Mouse (Mus musculus): ENCODE results near the gene Nmur1. TPM values are rescaled to one million over a fixed set of nuclear protein-coding genes. Genes with fewer than 3 reads are reported as not detected.
A peak's percentile ranks its signal among the peaks of the same experiment; 100 is the strongest.

Nmur1 gene
- total and polyA plus RNA-seq, 2 experiments from 2014 or later = 0.33 TPM; not detected in 1

GRCm38 (mm10) chr1:86348801-86349200 lies 77.2 kb downstream of the Nmur1 start:
- H3K4me3 ChIP-seq (ENCODE audit: low read depth, low read length) = no peak overlapping the region
- peak; percentile 63 for TF ChIP-seq CTCF (IDR thresholded peaks at IDR 0.05)
- H3K9me3 ChIP-seq (ENCODE audit: low read length) = no peaks in the 10 kb centered on the region
- H3K9ac ChIP-seq (replicated peaks; ENCODE audit: low read length, poor library complexity, severe bottlenecking) = no peak overlapping the region
- H3K27ac ChIP-seq (ENCODE audit: low read depth, low read length) = no peak overlapping the region
- peak; percentile 26 for DNase-seq (ENCODE audit: low spot score)
- no peak overlapping the region for H3K4me2 ChIP-seq (ENCODE audit: low read depth, low read length, poor library complexity, severe bottlenecking)
- no peaks in the 10 kb centered on the region for H3K27me3 ChIP-seq (ENCODE audit: insufficient read depth, low read length)
- no peaks in the 10 kb centered on the region for H3K4me1 ChIP-seq (ENCODE audit: insufficient read depth, low read length)
- peaks cover 41% of the 10 kb centered on the region for H3K36me3 ChIP-seq (ENCODE audit: insufficient read depth, low read length)
- no peak for ATAC-seq (ENCODE audit: low FRiP score)
- 76% methylated on average over 4 of the region's 4 CpGs for WGBS

GRCm38 (mm10) chr1:86348083-86348482 lies 77.9 kb downstream of the Nmur1 start:
- no peak overlapping the region for H3K4me3 ChIP-seq (ENCODE audit: low read depth, low read length)
- no peak overlapping the region for H3K4me2 ChIP-seq (ENCODE audit: low read depth, low read length, poor library complexity, severe bottlenecking)
- no peak overlapping the region for H3K9ac ChIP-seq (replicated peaks; ENCODE audit: low read length, poor library complexity, severe bottlenecking)
- H3K9me3 ChIP-seq (ENCODE audit: low read length) = no peaks in the 10 kb centered on the region
- H3K36me3 ChIP-seq (ENCODE audit: insufficient read depth, low read length) = peaks cover 35% of the 10 kb centered on the region
- no peaks in the 10 kb centered on the region for H3K27me3 ChIP-seq (ENCODE audit: insufficient read depth, low read length)
- DNase-seq (ENCODE audit: low spot score) (no peak), ATAC-seq (ENCODE audit: low FRiP score) (no peak)
- no peak for TF ChIP-seq CTCF (IDR thresholded peaks at IDR 0.05)
- no peaks in the 10 kb centered on the region for H3K4me1 ChIP-seq (ENCODE audit: insufficient read depth, low read length)
- H3K27ac ChIP-seq (ENCODE audit: low read depth, low read length) = no peak overlapping the region
- 76% methylated on average over 1 of the region's 1 CpGs for WGBS

- H3K36me3 ChIP-seq (ENCODE audit: insufficient read depth, low read length) = peaks cover 32% of the 10 kb centered on the region
- DNase-seq (ENCODE audit: low spot score) = no peak
- no peak overlapping the region for H3K9ac ChIP-seq (replicated peaks; ENCODE audit: low read length, poor library complexity, severe bottlenecking)
- H3K4me3 ChIP-seq (ENCODE audit: low read depth, low read length) = no peak overlapping the region
- H3K9me3 ChIP-seq (ENCODE audit: low read length) = no peaks in the 10 kb centered on the region
- H3K4me1 ChIP-seq (ENCODE audit: insufficient read depth, low read length) = no peaks in the 10 kb centered on the region
- no peak overlapping the region for H3K27ac ChIP-seq (ENCODE audit: low read depth, low read length)
- ATAC-seq (ENCODE audit: low FRiP score) = no peak
- no peaks in the 10 kb centered on the region for H3K27me3 ChIP-seq (ENCODE audit: insufficient read depth, low read length)
- 60% methylated on average over 1 of the region's 1 CpGs for WGBS
- TF ChIP-seq CTCF (IDR thresholded peaks at IDR 0.05) = no peak
- H3K4me2 ChIP-seq (ENCODE audit: low read depth, low read length, poor library complexity, severe bottlenecking) = no peak overlapping the region
Measured at GRCm38 (mm10) chr1:86347716-86348045, 78.3 kb downstream of the Nmur1 start.

GRCm38 (mm10) chr1:86346851-86347715 lies 78.9 kb downstream of the Nmur1 start:
- H3K4me1 ChIP-seq (ENCODE audit: insufficient read depth, low read length) = no peaks in the 10 kb centered on the region
- H3K27ac ChIP-seq (ENCODE audit: low read depth, low read length) = no peak overlapping the region
- H3K9ac ChIP-seq (replicated peaks; ENCODE audit: low read length, poor library complexity, severe bottlenecking) = no peak overlapping the region
- no peak for ATAC-seq (ENCODE audit: low FRiP score)
- H3K27me3 ChIP-seq (ENCODE audit: insufficient read depth, low read length) = no peaks in the 10 kb centered on the region
- WGBS = 87% methylated on average over 3 of the region's 3 CpGs
- no peaks in the 10 kb centered on the region for H3K9me3 ChIP-seq (ENCODE audit: low read length)
- peak; percentile 52 for TF ChIP-seq CTCF (IDR thresholded peaks at IDR 0.05)
- H3K4me2 ChIP-seq (ENCODE audit: low read depth, low read length, poor library complexity, severe bottlenecking) = no peak overlapping the region
- no peak for DNase-seq (ENCODE audit: low spot score)
- no peak overlapping the region for H3K4me3 ChIP-seq (ENCODE audit: low read depth, low read length)
- peaks cover 32% of the 10 kb centered on the region for H3K36me3 ChIP-seq (ENCODE audit: insufficient read depth, low read length)

- Histone ChIP-seq H3K9me3 (ENCODE audit: low read length) (no peaks in the 10 kb centered on the region), H3K27me3 (ENCODE audit: insufficient read depth, low read length) (no peaks in the 10 kb centered on the region), H3K4me1 (ENCODE audit: insufficient read depth, low read length) (no peaks in the 10 kb centered on the region), H3K9ac (replicated peaks; ENCODE audit: low read length, poor library complexity, severe bottlenecking) (no peak overlapping the region), H3K36me3 (ENCODE audit: insufficient read depth, low read length) (peaks cover 24% of the 10 kb centered on the region), H3K4me2 (ENCODE audit: low read depth, low read length, poor library complexity, severe bottlenecking) (no peak overlapping the region), H3K27ac (ENCODE audit: low read depth, low read length) (no peak overlapping the region), H3K4me3 (ENCODE audit: low read depth, low read length) (no peak overlapping the region)
- 96% methylated on average over 4 of the region's 4 CpGs for WGBS
- TF ChIP-seq CTCF (IDR thresholded peaks at IDR 0.05) = no peak
- no peak for DNase-seq (ENCODE audit: low spot score)
- ATAC-seq (ENCODE audit: low FRiP score) = no peak
Measured at GRCm38 (mm10) chr1:86345956-86346355, 80.1 kb downstream of the Nmur1 start.

- H3K9ac ChIP-seq (replicated peaks; ENCODE audit: low read length, poor library complexity, severe bottlenecking) = no peak overlapping the region
- no peaks in the 10 kb centered on the region for H3K4me1 ChIP-seq (ENCODE audit: insufficient read depth, low read length)
- H3K36me3 ChIP-seq (ENCODE audit: insufficient read depth, low read length) = peaks cover 17% of the 10 kb centered on the region
- H3K27me3 ChIP-seq (ENCODE audit: insufficient read depth, low read length) = no peaks in the 10 kb centered on the region
- H3K27ac ChIP-seq (ENCODE audit: low read depth, low read length) = no peak overlapping the region
- 95% methylated on average over 4 of the region's 4 CpGs for WGBS
- H3K4me3 ChIP-seq (ENCODE audit: low read depth, low read length) = no peak overlapping the region
- H3K4me2 ChIP-seq (ENCODE audit: low read depth, low read length, poor library complexity, severe bottlenecking) = no peak overlapping the region
- no peak for DNase-seq (ENCODE audit: low spot score)
- no peak for ATAC-seq (ENCODE audit: low FRiP score)
- no peak for TF ChIP-seq CTCF (IDR thresholded peaks at IDR 0.05)
- H3K9me3 ChIP-seq (ENCODE audit: low read length) = no peaks in the 10 kb centered on the region
Measured at GRCm38 (mm10) chr1:86345069-86345468, 81.0 kb downstream of the Nmur1 start.
